Mouse (Mus musculus) heart, embryonic 14.5 days (tissue): ENCODE results near the gene Sel1l3. TPM values are rescaled to one million over a fixed set of nuclear protein-coding genes. Genes with fewer than 3 reads are reported as not detected.

ENCODE experiments used
- ATAC-seq: fragments of 200-750 bp; cut with Nextera tagmentation; 2 replicates; pipeline ENCODE4 v1.8.0; 2017; ENCODE audit warnings: low read depth, moderate TSS enrichment; ENCODE audit not compliant: insufficient number of reproducible peaks, insufficient read depth, low FRiP score
- H3K27ac ChIP-seq, 2 experiments: fragments of 200-500 bp in 1 of 2; fragments of 300-500 bp in 1 of 2; sonication (generic) in 1 of 2; replicated peaks in 1 of 2; 2 replicates each; pipeline ENCODE4 v1.5.1; 2012 to 2014; ENCODE audit warnings: low read depth in 2 of 2, low read length in 2 of 2, control low read depth in 1 of 2, mild to moderate bottlenecking in 1 of 2, mixed read lengths in 1 of 2; ENCODE audit not compliant: control insufficient read depth in 1 of 2, insufficient read depth in 1 of 2
- H3K27me3 ChIP-seq: fragments of 300-500 bp; sonication (generic); 2 replicates; pipeline ENCODE4 v1.6.1; 2014; ENCODE audit warnings: mild to moderate bottlenecking, low read length, control low read depth; ENCODE audit not compliant: control insufficient read depth, insufficient read depth
- H3K36me3 ChIP-seq: fragments of 300-500 bp; sonication (generic); 2 replicates; pipeline ENCODE4 v1.6.1; 2014; ENCODE audit warnings: mild to moderate bottlenecking, control low read depth, low read length, mixed read lengths; ENCODE audit not compliant: control insufficient read depth, insufficient read depth
- H3K4me1 ChIP-seq, 2 experiments: fragments of 200-500 bp in 1 of 2; fragments of 300-500 bp in 1 of 2; sonication (generic) in 1 of 2; 2 replicates each; pipeline ENCODE4 v1.6.1; 2012 to 2014; ENCODE audit warnings: low read length in 2 of 2, control low read depth in 1 of 2, mixed read lengths in 1 of 2; ENCODE audit not compliant: control insufficient read depth in 2 of 2, insufficient read depth in 2 of 2
- H3K4me2 ChIP-seq: fragments of 300-500 bp; sonication (generic); 2 replicates; pipeline ENCODE4 v1.6.1; 2014; ENCODE audit warnings: mild to moderate bottlenecking, low read length
- H3K4me3 ChIP-seq, 2 experiments: fragments of 200-500 bp in 1 of 2; fragments of 300-500 bp in 1 of 2; sonication (generic) in 1 of 2; 2 replicates each; pipeline ENCODE4 v1.5.1; 2012 to 2014; ENCODE audit warnings: low read length in 2 of 2, mild to moderate bottlenecking in 2 of 2, control low read depth in 1 of 2, low read depth in 1 of 2, moderate library complexity in 1 of 2; ENCODE audit not compliant: control insufficient read depth in 1 of 2, insufficient read depth in 1 of 2
- H3K9ac ChIP-seq: fragments of 300-500 bp; sonication (generic); 2 replicates; pipeline ENCODE4 v1.6.1; 2014; ENCODE audit warnings: mild to moderate bottlenecking, low read length
- H3K9me3 ChIP-seq: fragments of 300-500 bp; sonication (generic); 2 replicates; pipeline ENCODE4 v1.6.1; 2016; ENCODE audit warnings: low read length, control low read depth; ENCODE audit not compliant: control insufficient read depth
- WGBS: fragments of 180-500 bp; shearing (Covaris S2); extraction: QIAGEN DNeasy Blood & Tissue Kit; methylation state at CpG from one replicate; pipeline ENCODE4 v1.1.7; 2014; 5-methylcytosine and 5-hydroxymethylcytosine counted together
- polyA plus RNA-seq: library from polyadenylated mRNA; unstranded; fragments of >200 nt; fragmentation: Nextera tagmentation; extraction: Ambion mirVana; gene quantifications from 2 replicates; pipeline ENCODE4 v1.2.1, GENCODE M21; 2014

The Sel1l3 gene
- polyA plus RNA-seq, 1 experiment from 2014 or later, result 1.7 TPM

DNA sequence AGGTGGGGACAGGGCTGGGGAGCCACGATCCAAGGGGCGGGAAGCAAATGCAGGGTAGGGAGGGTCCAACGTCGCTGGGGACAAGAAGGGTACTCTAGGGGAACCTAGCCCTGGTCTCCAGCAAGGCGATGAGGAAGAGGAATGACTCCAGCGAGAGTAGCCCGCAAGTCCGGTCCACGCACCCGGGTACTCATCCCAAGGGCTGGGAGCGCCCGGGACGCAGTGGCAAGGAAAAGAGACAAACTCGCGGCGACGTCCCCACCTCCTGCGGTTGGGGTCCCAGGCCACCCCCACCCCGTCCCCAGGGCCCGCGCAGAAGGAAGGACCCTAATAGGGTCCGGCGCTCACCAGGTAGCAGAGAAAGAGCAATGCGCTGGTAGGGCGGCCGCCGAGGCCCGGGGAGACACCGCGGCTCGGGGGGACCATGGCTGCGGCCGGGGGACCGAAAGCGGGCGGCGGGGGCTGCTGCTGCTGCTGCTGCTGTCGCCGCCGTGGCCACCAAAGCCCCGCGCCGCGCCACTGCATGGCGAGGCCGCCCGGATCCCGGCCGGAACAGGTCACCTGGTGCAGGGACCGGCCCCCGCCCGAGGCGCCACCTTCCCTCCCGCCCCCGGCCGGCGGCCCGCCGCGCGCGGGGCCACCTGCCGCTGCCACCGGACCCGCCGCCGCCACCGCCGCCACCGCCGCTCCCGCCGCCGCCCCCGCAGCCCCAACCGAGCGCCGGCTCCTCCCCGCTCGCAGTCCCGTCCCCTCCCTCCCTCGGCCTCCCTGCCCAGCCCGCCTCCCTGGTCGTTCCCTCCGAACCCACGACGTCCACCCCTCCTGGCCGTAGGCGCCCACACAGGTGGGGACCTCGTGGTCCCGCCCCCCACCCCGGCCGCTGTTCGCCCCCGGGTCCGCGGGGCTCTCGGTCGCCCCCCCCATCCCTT lies 681 bp downstream of the Sel1l3 start:
- Histone ChIP-seq H3K4me1 (peaks cover 12 to 13% of the 10 kb centered on the region in 2 experiments; a peak in 2 of 4 replicates), H3K4me2 (peak overlapping the region; percentile 100), H3K36me3 (no peaks in the 10 kb centered on the region), H3K4me3 (peak overlapping the region; percentile 61 to 65), H3K27ac (no peak overlapping the region), H3K27me3 (peaks cover 22% of the 10 kb centered on the region), H3K9me3 (no peaks in the 10 kb centered on the region), H3K9ac (peak overlapping the region; percentile 74)
- WGBS, result under 1% methylated on average over 64 of the region's 99 CpGs
- 0 out of 2 replicates have a peak, but pooled peaks have one; percentile 7 for ATAC-seq

- no peak overlapping the region for H3K27ac ChIP-seq
- H3K4me2 ChIP-seq, result peak overlapping the region; percentile 100
- H3K4me1 ChIP-seq, result peaks cover 12% of the 10 kb centered on the region in 2 experiments; a peak in 1 of 4 replicates
- 22% methylated on average over 20 of the region's 20 CpGs for WGBS
- H3K27me3 ChIP-seq, result peaks cover 22% of the 10 kb centered on the region
- H3K9ac ChIP-seq, result peak overlapping the region; percentile 74
- no peak for ATAC-seq
- no peaks in the 10 kb centered on the region for H3K9me3 ChIP-seq
- no peaks in the 10 kb centered on the region for H3K36me3 ChIP-seq
- peak overlapping the region; percentile 61 to 65 for H3K4me3 ChIP-seq
Measured at GRCm38 (mm10) chr5:53212087-53212781, 1.5 kb downstream of the Sel1l3 start.

DNA sequence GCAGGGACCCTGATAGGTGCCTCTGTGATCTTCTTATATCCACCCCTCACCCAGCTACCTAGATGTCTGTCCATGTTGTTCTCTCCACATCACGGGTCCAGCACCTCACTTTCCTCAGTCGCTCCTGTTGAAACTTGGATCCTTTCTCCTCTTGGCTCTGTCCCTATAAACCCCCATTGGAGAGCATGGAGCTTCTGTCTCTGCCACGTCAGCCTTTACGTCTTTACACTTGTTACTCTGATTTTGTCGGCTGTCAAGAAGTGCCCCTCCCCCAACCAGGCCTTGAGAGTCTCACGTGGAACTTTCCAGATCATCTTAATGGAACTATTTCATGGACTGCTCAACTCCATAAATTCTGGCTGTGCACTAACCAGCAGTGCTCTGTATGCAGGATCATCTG lies 2.5 kb downstream of the Sel1l3 start:
- WGBS, result 57% methylated on average over 6 of the region's 6 CpGs

DNA sequence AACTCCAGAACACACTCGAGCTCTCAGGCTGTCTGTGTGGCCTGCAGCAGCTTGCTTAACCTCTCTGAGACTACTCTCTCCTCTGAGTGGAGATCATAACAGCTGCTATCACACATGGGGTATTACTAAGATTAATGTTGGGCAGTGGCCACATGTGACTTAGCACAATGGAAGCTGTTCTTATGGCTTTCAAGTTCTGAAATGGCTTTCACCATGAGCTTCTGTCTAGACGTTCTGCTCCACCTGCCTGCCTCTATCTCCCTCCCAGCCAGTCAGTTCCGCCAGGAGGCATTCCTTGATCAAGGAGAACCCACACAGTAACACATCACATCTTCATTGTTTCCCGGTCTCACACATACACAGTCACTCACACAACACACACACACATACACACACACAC lies 3.2 kb downstream of the Sel1l3 start:
- WGBS, result 71% methylated on average over 4 of the region's 4 CpGs
- Histone ChIP-seq H3K4me2 (no peak overlapping the region), H3K9me3 (no peaks in the 10 kb centered on the region), H3K27ac (no peak overlapping the region), H3K27me3 (peaks cover 22% of the 10 kb centered on the region), H3K36me3 (no peaks in the 10 kb centered on the region), H3K4me1 (peaks cover 12% of the 10 kb centered on the region in 2 experiments; a peak in 1 of 4 replicates), H3K4me3 (no peak overlapping the region), H3K9ac (no peak overlapping the region)
- ATAC-seq, result no peak

More for the DNA sequence above, 2.5 kb downstream of the Sel1l3 start:
- peaks cover 22% of the 10 kb centered on the region for H3K27me3 ChIP-seq
- no peaks in the 10 kb centered on the region for H3K9me3 ChIP-seq
- ATAC-seq, result no peak
- no peaks in the 10 kb centered on the region for H3K36me3 ChIP-seq
- H3K4me3 ChIP-seq, result no peak overlapping the region
- H3K4me2 ChIP-seq, result no peak overlapping the region
- no peak overlapping the region for H3K27ac ChIP-seq
- H3K9ac ChIP-seq, result no peak overlapping the region
- H3K4me1 ChIP-seq, result peaks cover 12% of the 10 kb centered on the region in 2 experiments; a peak in 1 of 4 replicates

GRCm38 (mm10) chr5:53209773-53210172 lies 4.0 kb downstream of the Sel1l3 start:
- no peak overlapping the region for H3K27ac ChIP-seq
- no peak overlapping the region for H3K4me3 ChIP-seq
- 54% methylated on average over 7 of the region's 7 CpGs for WGBS
- H3K4me1 ChIP-seq, result peaks cover 12% of the 10 kb centered on the region in 2 experiments; a peak in 1 of 4 replicates
- no peak overlapping the region for H3K4me2 ChIP-seq
- ATAC-seq, result no peak
- no peak overlapping the region for H3K9ac ChIP-seq
- H3K27me3 ChIP-seq, result peaks cover 22% of the 10 kb centered on the region
- H3K36me3 ChIP-seq, result no peaks in the 10 kb centered on the region
- no peaks in the 10 kb centered on the region for H3K9me3 ChIP-seq

GRCm38 (mm10) chr5:53208731-53209130 lies 5.0 kb downstream of the Sel1l3 start:
- ATAC-seq, result no peak
- peaks cover 22% of the 10 kb centered on the region for H3K27me3 ChIP-seq
- peaks cover 5 to 8% of the 10 kb centered on the region in 2 experiments; a peak in 1 of 4 replicates for H3K4me1 ChIP-seq
- H3K4me3 ChIP-seq, result no peak overlapping the region
- no peak overlapping the region for H3K27ac ChIP-seq
- no peak overlapping the region for H3K9ac ChIP-seq
- H3K4me2 ChIP-seq, result no peak overlapping the region
- WGBS, result 81% methylated on average over 1 of the region's 1 CpGs
- no peaks in the 10 kb centered on the region for H3K36me3 ChIP-seq
- H3K9me3 ChIP-seq, result no peaks in the 10 kb centered on the region

- Histone ChIP-seq H3K36me3 (no peaks in the 10 kb centered on the region), H3K27ac (no peak overlapping the region), H3K4me3 (no peak overlapping the region), H3K27me3 (peaks cover 7% of the 10 kb centered on the region; the same call in 1 of the 2 replicates), H3K9me3 (no peaks in the 10 kb centered on the region), H3K4me2 (no peak overlapping the region), H3K9ac (no peak overlapping the region), H3K4me1 (no peaks in the 10 kb centered on the region)
- 78% methylated on average over 5 of the region's 5 CpGs for WGBS
- ATAC-seq, result no peak
Measured at GRCm38 (mm10) chr5:53206575-53206974, 7.2 kb downstream of the Sel1l3 start.
